Mouse (Mus musculus): ENCODE measurements around the gene Trabd. TPM values are rescaled to one million over a fixed set of nuclear protein-coding genes. Genes with fewer than 3 reads are reported as not detected.
A peak's percentile ranks its signal among the peaks of the same experiment; 100 is the strongest.

The Trabd gene
- polyA plus RNA-seq, 1 experiment: 52.5 TPM

DNA sequence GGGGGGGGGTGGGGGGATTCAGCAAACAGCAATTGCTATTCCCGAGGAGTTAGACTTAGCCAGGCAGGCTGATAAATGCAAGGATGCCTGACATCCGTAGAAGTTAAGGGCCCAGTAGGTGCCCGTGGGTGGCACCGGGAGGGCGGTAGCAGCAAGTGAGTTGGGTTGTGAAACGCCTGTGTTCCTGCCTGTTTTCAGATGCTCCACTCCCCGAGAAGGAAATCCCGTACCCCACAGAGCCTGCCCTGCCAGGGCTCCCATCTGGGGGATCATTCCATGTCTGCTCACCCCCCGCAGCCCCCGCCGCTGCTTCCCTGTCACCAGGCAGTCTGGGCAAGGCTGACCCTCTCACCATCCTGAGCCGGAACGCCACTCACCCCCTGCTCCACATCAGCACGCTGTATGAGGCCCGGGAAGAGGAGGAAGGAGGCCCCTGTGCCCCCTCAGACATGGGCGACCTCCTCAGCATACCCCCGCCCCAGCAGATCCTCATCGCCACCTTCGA is 5.5 kb upstream of the Trabd start:
- Histone ChIP-seq H3K27me3 (ENCODE audit: control insufficient read depth, insufficient read depth, low read length) (no peaks in the 10 kb centered on the region), H3K4me3 (replicated peaks; ENCODE audit: insufficient read depth, low read depth, low read length) (no peak overlapping the region), H3K27ac (ENCODE audit: insufficient read depth, low read length) (no peak overlapping the region), H3K4me1 (ENCODE audit: control insufficient read depth, insufficient read depth, low read length) (peaks cover 48% of the 10 kb centered on the region)
- 79% methylated on average over 19 of the region's 19 CpGs for WGBS
- DNase-seq: peak in 1 of 2 experiments; percentile 18
- TF ChIP-seq CTCF (IDR thresholded peaks at IDR 0.05; ENCODE audit: borderline replicate concordance, insufficient read depth, low read depth, low read length) (no peak), POLR2A (IDR thresholded peaks at IDR 0.05; ENCODE audit: borderline replicate concordance, insufficient read depth, low read length) (no peak)

DNA sequence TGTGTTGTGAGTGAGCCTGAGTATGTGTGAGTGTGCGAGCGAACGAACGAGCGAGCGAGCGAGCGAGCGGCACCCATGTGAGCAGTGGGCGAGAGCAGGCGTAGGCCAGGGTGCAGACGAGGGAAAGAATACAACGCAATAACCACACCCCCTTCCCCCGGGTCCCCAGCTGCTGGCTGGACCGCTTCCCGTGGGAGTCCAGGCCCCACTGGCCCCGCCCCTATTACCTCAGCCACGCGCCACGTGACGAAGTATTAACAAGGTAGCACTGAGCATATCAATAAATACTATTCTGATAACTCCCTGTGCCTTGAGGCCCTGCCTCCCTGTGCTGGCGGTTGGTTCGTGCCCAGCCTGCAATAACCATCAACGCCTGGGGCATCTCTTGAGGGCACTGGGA is 4.3 kb upstream of the Trabd start:
- 71% methylated on average over 24 of the region's 24 CpGs for WGBS
- no peak for TF ChIP-seq CTCF (IDR thresholded peaks at IDR 0.05; ENCODE audit: borderline replicate concordance, insufficient read depth, low read depth, low read length)
- no peak for TF ChIP-seq POLR2A (IDR thresholded peaks at IDR 0.05; ENCODE audit: borderline replicate concordance, insufficient read depth, low read length)
- H3K27ac ChIP-seq (ENCODE audit: insufficient read depth, low read length): no peak overlapping the region
- DNase-seq: peak; percentile 18 to 21
- H3K4me3 ChIP-seq (replicated peaks; ENCODE audit: insufficient read depth, low read depth, low read length): no peak overlapping the region
- H3K4me1 ChIP-seq (ENCODE audit: control insufficient read depth, insufficient read depth, low read length): peaks cover 44% of the 10 kb centered on the region
- no peaks in the 10 kb centered on the region for H3K27me3 ChIP-seq (ENCODE audit: control insufficient read depth, insufficient read depth, low read length)

DNA sequence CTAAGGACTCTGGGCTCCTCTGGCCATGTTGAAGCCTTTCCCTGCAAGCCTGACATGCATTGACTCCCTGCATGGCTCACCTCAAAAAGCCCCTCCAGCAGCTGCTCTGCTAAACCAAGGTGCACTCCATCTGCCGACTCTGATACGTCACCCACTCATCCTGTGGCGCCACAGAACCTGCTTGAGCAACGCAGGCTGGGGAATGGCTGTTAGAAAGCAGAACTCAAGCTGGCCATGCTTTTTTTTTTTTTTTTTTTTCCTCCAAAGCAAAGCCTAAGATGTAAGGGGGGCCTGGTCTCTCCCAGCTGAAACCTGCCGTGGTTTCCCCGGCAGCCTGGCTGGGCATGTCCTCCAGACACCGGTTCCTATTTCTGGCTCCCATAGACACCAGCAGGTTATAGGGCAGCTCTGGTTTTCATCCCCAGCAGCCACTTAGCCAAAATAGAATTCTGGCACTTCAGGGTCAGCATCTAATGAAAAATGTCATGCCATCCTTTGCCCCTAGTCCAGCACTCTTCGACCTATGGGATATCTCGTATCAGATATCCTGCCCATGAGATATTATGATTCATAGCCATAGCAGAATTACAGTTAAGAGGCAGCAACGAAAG is 826 bp upstream of the Trabd start:
- DNase-seq: no peak
- Histone ChIP-seq H3K27ac (ENCODE audit: insufficient read depth, low read length) (no peak overlapping the region), H3K4me3 (replicated peaks; ENCODE audit: insufficient read depth, low read depth, low read length) (no peak overlapping the region), H3K4me1 (ENCODE audit: control insufficient read depth, insufficient read depth, low read length) (peaks cover 30% of the 10 kb centered on the region), H3K27me3 (ENCODE audit: control insufficient read depth, insufficient read depth, low read length) (no peaks in the 10 kb centered on the region)
- 46% methylated on average over 10 of the region's 10 CpGs for WGBS
- TF ChIP-seq POLR2A (IDR thresholded peaks at IDR 0.05; ENCODE audit: borderline replicate concordance, insufficient read depth, low read length) (no peak), CTCF (IDR thresholded peaks at IDR 0.05; ENCODE audit: borderline replicate concordance, insufficient read depth, low read depth, low read length) (no peak)

DNA sequence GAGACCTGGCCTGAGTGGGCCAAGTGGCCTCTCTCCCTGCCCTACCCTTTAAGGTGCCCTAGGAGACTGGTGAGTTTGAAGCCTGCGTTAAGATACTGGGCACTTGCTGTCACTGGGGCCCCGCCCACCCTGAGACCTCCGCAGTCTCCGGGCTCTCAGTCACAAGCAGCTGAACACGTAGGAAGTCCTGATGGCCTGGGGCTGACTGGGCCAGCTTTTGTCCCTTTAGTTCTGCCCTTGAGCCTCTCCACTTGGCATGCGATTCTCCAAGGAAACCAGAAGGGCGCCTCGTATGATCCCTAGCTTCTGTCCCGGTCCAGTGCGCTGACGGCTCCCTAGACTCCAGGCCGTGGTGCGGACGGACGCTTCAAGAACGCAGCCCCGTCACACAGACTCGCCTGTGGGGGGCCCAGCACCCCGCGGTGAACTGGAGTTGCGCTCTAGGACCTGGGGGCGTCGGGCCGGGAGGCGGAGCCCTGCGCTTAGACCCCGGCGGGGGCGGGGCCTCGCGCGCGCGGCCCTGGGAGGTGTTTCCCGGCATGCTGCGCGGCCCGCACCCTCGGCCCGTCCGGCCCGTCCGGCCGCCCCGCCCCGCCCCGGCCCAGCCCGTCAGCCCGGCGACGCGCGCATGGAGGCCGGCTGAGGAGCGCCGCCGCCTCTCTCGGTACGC is 689 bp downstream of the Trabd start:
- no peaks in the 10 kb centered on the region for H3K27me3 ChIP-seq (ENCODE audit: control insufficient read depth, insufficient read depth, low read length)
- peak overlapping the region; percentile 80 for H3K4me3 ChIP-seq (replicated peaks; ENCODE audit: insufficient read depth, low read depth, low read length)
- H3K27ac ChIP-seq (ENCODE audit: insufficient read depth, low read length): peak overlapping the region; percentile 85
- peak; percentile 6; the same call in 1 of the 2 replicates for TF ChIP-seq CTCF (IDR thresholded peaks at IDR 0.05; ENCODE audit: borderline replicate concordance, insufficient read depth, low read depth, low read length)
- TF ChIP-seq POLR2A (IDR thresholded peaks at IDR 0.05; ENCODE audit: borderline replicate concordance, insufficient read depth, low read length): peak; percentile 41; the same call in 1 of the 2 replicates
- 1% methylated on average over 57 of the region's 59 CpGs for WGBS
- peak; percentile 88 to 89 for DNase-seq
- H3K4me1 ChIP-seq (ENCODE audit: control insufficient read depth, insufficient read depth, low read length): peaks cover 35% of the 10 kb centered on the region

DNA sequence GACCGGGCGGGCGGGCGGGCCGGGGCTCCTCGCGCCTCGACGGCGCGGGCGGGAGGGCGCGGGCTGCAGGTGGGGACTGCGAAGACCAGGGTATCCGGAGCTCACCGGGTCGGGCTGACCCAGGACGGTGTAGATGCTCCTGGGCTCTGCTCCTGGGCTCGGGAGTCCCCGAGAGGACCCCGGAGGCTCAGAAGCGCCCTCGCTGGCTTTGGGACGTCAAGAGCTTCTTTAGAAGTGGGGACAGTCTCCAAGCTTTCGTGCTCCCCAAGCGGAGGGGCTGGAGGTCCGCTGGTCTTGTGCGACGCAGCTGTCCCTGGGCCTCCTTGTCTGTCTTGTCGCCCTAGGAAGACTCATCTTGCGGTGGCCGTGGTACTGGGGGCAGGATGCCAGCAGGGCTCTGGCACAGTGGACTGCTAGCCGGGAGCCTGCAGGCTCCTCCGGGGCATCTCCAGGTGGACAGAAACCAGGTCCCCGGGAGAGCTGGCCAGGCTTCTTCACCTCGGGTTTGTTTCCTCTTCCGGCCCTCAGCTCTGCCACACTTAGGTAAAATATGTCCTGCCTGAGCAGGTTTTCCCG is 1.3 kb downstream of the Trabd start:
- TF ChIP-seq CTCF (IDR thresholded peaks at IDR 0.05; ENCODE audit: borderline replicate concordance, insufficient read depth, low read depth, low read length): no peak
- H3K4me3 ChIP-seq (replicated peaks; ENCODE audit: insufficient read depth, low read depth, low read length): peak overlapping the region; percentile 73
- H3K27ac ChIP-seq (ENCODE audit: insufficient read depth, low read length): peak overlapping the region; percentile 59
- under 1% methylated on average over 39 of the region's 39 CpGs for WGBS
- peaks cover 35% of the 10 kb centered on the region for H3K4me1 ChIP-seq (ENCODE audit: control insufficient read depth, insufficient read depth, low read length)
- peak; percentile 81 to 84 for DNase-seq
- no peaks in the 10 kb centered on the region for H3K27me3 ChIP-seq (ENCODE audit: control insufficient read depth, insufficient read depth, low read length)

DNA sequence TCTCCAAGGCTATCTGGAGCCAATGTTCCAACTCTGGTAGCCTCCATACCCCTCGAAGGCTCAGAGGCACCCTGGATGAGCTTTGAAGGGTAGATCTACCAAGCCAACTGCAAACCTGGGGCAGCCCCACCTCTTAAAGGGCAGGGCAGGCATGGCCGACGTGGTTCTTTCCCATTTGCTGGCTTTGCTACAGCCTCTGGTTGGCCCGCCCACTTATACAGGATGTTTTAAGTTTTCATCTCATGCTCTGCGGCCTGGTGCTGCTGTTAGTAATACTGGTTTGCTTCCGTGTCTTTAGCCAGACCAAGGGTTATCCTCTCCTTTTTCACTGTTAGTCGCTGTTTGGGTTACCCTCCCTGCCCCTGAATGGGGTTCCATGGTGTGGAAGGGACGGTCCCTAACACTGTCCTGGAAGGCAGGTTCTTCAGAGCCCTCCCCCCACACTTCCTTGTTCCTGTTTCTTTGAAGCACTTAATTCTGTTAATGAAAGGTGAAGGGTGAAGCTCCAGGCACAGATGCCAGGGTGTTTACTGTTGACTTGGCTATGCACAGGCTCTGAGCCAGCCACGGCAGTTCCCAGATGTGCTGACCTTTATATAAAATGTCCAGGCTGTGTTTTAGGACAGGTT is 3.4 kb downstream of the Trabd start:
- DNase-seq: no peak
- 42% methylated on average over 9 of the region's 9 CpGs for WGBS
- TF ChIP-seq POLR2A (IDR thresholded peaks at IDR 0.05; ENCODE audit: borderline replicate concordance, insufficient read depth, low read length) (no peak), CTCF (IDR thresholded peaks at IDR 0.05; ENCODE audit: borderline replicate concordance, insufficient read depth, low read depth, low read length) (no peak)
- no peaks in the 10 kb centered on the region for H3K27me3 ChIP-seq (ENCODE audit: control insufficient read depth, insufficient read depth, low read length)
- H3K4me1 ChIP-seq (ENCODE audit: control insufficient read depth, insufficient read depth, low read length): peaks cover 26% of the 10 kb centered on the region
- H3K4me3 ChIP-seq (replicated peaks; ENCODE audit: insufficient read depth, low read depth, low read length): peak overlapping the region; percentile 73
- peak overlapping the region; percentile 59 for H3K27ac ChIP-seq (ENCODE audit: insufficient read depth, low read length)

DNA sequence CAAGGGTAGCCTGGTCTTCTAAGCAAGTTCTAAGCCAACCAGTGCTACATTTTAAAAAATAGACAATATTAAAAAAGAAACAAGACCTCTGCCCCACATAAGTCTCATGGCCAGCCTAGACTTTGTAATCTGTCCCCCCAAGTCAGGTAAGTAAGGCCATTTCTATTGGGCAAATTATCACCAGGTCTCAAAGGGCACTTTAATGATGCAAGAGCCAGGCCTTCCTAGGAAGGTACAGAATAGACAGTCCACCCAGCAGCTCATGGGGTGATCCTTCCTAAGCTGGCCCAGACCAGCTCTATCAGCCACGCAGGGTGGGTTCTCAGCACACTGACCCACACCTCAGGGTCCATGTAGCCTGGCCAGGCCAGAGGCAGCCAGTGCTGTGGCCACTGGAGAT is 9.0 kb downstream of the Trabd start:
- WGBS: 96% methylated on average over 1 of the region's 1 CpGs
- no peak for TF ChIP-seq POLR2A (IDR thresholded peaks at IDR 0.05; ENCODE audit: borderline replicate concordance, insufficient read depth, low read length)
- TF ChIP-seq CTCF (IDR thresholded peaks at IDR 0.05; ENCODE audit: borderline replicate concordance, insufficient read depth, low read depth, low read length): no peak
- peaks cover 18% of the 10 kb centered on the region for H3K4me1 ChIP-seq (ENCODE audit: control insufficient read depth, insufficient read depth, low read length)
- no peaks in the 10 kb centered on the region for H3K27me3 ChIP-seq (ENCODE audit: control insufficient read depth, insufficient read depth, low read length)
- H3K27ac ChIP-seq (ENCODE audit: insufficient read depth, low read length): no peak overlapping the region
- DNase-seq: no peak
- no peak overlapping the region for H3K4me3 ChIP-seq (replicated peaks; ENCODE audit: insufficient read depth, low read depth, low read length)
